Mouse (Mus musculus) C2C12 (cell line): ENCODE data around the gene Kmt2e.

Source experiments
- CTCF ChIP-seq: IDR thresholded peaks from one replicate; pipeline ENCODE4 v1.5.1; 2011; ENCODE audit not compliant: control insufficient read depth, insufficient read depth, insufficient read length
- MAX ChIP-seq: IDR thresholded peaks from one replicate; pipeline ENCODE4 v1.6.1; 2011; ENCODE audit warnings: mild to moderate bottlenecking, control low read depth
- MYOD1 ChIP-seq: IDR thresholded peaks from one replicate; pipeline ENCODE4 v1.6.1; 2011; ENCODE audit warnings: low read depth; ENCODE audit not compliant: control insufficient read depth, insufficient read length
- MYOG ChIP-seq: IDR thresholded peaks from one replicate; pipeline ENCODE4 v1.6.1; 2011; ENCODE audit not compliant: control insufficient read depth, insufficient read length; ENCODE audit errors: extremely low read depth

GRCm38 (mm10) chr5:23388091-23388490 lies 46.1 kb upstream of the Kmt2e start:
- TF ChIP-seq MYOG (no peak), CTCF (no peak), MYOD1 (no peak), MAX (no peak)
